Mouse (Mus musculus): ENCODE measurements at regions not wholly inside any gene's neighbourhood (a gene's known extent, or its start where the extent isn't known, plus 50 kb on each side); places are given as distances from the start of the nearest gene placed in this dataset.

DNA sequence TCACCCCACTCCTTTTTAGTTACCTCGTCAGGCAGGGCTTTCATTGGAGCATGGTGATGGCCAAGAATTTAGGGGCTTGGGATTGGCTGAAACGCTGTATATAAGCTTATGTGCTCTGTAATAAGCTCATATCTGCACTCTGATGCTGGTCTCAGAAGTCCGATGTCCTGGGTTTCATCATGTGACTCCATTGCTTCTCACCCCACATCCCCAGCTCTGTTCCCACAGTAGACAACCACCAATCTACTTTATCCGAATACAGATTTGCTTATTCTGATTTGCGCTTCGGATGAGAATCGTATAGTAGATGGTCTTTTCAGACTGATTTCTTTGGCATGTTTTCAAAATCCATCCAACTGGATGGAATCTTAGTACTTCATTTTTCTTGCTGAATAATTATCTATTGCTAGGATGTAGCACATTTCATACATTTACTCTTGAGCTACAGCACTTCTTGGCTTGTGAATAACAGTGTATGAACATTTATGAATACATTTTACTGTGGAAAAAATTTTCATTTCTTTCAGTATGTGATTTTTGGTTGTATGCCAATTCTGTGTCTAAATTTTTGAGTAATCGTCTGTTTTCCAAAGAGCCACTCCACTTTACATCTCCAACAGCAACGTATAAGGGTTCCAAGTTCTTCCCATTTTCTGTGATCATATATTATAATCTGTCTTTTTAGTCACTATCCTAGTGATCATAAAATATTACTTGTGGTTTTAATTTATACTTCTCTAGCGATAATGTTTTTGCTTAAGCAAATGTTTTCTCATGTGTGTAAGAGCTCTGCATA, 185.7 kb downstream of the Hace1 start:
- no peak for DNase-seq

DNA sequence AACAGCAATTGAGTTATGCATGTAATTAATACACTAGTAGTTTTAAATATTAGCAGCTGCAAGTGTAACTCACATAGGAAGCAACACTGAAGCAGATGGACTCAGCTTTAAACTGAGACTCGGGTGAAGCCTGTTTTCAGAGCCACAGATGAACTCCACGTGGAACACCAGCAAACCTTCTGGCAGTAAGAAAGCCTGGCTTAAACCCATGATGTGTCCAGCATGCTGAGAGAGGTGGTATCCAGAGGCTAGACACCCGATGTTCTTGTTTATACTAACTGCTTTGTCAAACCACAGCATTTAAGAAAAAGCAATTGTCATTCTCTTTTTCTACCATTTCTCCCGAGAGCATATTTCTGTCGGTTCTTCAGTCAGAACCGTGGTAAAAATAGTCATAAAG, 202.1 kb downstream of the Hace1 start:
- no peak for DNase-seq

DNA sequence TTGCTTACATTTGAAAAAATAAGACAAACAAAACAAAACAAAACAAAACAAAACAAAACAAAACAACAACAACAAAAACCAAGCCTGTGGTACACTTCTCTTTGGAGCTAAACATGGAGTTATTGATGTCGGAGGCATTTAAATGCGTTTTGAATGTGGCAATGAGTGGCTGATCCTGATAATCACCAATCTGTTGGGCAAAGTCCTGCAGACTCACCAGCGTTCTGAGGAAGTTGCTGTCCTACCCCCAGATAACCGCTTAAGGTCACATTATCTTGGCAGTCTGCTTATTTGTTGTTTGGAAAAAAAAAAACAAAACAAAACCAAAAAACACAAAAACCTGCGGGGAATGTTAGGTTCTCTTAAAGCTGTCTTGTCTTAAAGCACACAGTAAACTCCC, 205.4 kb downstream of the Hace1 start:
- no peak for DNase-seq

DNA sequence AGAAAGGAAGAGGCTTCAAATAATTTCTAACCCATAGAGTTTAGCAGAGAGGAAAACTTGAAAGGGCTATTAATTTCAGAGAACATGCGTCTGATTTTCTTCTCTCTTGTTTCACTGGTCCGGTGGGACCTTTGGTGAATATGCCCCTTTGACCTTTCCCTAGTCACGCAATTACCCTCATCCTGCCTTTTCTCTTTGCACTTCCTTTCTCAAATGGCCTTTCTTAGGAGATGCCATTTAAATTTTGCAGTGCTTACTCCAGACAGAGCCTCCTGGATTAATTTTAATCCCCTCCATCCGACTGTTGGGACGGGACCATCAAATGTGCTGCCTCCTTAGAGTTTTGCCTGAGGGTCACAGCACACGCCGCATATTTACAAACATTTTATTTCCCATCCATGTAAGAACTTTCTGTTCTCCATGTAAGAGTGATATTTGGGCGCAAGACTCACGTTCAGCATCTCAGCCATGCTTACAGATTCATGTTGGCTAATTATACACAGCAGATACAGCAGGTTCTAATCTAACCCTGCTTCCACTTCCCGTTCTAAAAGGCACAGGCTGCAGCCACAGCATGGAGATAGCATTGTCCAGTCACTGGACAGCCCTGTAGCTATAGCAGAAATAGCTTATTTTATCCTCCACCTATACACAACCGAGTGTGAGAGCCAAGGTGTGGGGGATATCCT, 206.0 kb downstream of the Hace1 start:
- no peak for DNase-seq

DNA sequence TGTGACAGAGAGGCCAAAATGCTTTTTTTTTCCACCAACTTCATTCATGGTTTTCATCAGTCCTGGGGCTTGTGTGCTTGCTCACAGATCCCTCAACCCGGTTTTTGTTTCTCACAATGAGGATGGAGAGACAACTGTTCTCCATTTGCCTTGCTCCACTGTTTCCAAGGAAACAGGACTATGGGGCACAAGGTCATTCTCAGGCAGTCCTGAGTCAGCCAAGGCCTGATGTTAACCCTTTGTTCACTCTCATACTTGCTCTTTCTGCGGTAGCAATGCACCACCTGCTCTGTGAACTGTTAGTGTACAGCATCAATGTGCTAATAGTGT, 206.5 kb downstream of the Hace1 start:
- no peak for DNase-seq

DNA sequence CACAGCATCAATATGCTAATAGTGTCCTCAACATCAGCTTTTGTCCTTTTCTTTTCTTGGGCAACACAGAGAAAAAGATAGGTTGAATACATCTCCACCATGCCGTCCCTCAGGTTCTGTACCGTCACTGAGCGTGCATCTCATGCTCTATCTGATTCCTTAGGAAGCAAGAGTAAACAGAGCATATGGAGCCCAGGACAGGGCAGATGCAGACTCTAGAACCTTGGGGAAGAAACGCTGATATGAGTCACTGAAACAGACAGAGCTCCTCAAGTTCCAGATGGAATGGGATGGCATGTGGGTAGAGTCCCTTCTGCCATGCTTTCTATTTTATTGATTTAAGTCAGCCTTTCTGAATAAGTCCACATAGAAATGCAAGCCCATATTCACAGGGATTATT, 206.9 kb downstream of the Hace1 start:
- no peak for DNase-seq

DNA sequence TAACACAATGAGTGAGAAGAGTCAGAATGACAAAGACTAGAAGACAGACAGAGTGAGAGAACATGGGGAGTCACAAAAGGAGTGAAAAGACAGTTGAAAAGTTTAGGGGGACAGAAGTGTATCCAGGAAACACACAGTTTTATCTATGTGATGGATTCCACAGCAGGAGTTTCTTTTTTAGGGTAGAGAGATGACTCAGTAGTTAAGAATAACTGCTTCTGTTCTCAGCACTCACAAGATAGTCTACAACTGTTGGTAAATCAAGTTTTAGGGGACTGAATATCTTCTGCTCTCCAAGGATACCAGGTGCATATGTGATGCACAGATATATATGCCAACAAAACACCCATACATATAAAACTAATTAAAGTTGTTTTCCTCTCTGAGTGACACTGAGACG, 210.7 kb downstream of the Hace1 start:
- DNase-seq = no peak

DNA sequence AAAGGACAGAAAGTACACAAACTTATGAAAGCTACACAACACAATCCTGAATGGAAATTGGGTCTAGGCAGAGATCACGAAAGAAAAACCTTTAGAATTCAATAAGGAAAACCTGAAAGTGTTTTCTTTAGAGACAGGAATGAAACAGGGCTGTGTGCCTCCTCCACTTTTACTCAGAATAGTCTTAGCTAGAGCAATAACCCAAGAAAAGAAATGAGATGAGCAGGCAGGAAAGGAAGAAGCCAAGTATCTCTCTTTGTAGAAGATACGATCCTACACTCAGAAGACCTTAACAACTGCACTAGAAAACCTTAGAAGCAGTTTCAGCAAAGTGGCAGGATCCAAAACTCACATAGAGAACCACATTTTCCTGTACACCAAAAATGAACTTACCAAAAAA, 218.0 kb downstream of the Hace1 start:
- DNase-seq = no peak

DNA sequence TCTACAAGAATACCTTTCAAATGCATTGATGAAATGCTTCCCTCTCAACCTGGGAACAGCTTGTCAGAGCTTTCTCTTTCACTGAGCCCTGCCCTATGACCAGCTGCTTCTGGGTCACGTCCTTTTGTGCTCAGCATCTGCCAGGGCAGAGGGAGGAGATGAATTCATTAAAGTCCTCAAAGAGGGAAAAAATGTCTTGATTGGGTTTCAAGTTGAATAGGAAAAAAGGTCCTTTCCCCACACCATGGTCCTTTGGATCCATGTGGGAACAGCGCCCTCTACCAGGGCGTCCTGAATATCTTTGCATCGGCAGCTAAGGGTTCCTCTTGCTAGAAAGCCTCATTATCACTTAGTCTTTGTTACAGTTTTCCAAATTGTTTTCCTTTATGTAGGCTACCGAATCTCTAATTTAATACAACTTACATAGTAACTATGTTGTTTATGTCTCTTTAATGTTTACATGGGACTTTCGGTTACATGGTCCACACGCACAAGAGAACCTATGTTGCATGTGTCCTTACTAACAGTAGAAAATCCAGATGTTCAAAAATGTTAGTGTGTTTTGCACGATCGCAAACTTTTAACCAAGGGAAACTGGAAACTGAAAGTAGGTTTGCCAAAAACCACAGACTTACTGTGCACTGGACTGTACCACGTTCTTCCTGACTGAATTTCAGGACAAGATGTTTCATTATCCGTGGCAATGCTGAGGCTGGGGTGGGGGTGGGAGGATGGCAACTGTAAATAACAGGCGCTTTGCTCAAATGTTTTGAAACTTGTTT, 222.6 kb downstream of the Hace1 start:
- DNase-seq = no peak

DNA sequence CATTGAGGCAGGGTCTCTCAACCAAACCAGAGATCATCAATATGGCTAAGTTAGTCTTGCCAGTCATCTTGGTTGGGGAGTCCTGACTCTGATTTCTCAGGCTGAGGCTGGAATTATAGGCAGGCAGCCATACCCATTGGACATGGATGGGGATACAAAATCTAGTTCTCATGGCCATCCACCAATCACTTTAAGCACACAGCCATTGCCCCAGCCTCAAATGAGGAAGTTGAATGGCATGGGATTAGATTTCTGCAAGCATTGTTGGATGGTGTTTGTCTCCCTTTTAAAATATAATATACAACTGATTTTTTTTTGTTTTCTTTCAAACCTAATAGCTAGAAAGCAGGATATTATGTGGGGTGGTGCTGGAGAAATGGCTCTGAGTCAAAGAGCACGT, 223.8 kb downstream of the Hace1 start:
- DNase-seq = no peak

DNA sequence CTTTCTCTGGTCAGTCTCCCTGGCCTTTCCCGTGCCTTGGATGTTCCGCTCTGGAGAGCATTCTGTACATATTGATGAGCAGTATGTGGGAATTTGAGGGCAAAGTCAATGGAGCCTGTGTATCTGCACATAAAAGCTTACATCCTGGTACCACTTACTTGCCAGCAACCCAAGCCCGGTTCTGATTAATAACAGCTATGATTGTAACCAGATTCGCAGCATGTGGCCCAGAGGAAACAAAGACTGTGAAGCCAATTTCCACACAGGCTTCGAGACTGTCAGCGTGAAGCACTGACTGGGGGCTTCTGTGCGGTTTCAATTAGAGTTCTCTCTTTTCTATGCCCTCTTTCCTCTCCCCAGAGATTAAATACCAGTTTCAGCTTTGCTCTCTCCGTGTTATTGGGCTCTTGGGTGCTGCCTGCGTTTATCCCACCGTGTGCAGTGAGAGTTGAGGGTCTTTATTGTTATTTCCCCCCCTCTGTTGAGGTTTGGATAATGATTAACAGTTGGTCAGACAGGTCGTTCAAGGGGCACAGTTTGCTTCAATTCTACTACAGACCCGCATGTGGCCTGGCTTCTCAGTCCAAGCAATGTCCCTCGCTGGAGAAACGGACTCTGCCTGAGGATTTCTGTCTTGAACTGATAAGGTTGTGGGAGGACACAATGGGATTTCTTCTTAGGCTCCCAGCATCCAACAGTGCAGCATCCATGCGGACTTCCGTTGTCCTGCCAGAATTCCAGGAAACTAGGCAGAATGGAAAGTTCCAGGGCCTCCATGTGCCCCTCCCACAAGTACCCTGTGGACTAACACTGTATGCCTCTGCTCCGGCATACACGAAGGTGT, 229.6 kb downstream of the Hace1 start:
- DNase-seq = no peak

DNA sequence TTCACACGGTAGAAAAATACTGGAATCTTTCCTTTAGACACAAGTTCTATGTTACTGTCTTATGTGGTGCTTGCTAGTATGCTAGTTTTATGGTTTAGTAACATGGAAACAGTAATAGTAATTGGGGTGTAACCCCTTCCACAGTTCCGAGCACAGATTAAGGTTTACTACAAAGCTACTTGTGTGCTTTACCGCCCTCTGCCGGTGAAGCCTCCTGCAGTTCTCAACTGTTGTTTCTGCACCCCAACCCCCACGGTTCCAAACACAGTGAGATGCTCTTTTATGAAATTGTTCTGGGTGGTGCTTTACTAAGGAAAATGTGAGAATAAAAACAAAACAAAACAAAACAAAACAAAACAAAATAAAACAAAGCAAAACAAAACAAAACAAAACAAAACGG, 234.3 kb downstream of the Hace1 start:
- no peak for DNase-seq

DNA sequence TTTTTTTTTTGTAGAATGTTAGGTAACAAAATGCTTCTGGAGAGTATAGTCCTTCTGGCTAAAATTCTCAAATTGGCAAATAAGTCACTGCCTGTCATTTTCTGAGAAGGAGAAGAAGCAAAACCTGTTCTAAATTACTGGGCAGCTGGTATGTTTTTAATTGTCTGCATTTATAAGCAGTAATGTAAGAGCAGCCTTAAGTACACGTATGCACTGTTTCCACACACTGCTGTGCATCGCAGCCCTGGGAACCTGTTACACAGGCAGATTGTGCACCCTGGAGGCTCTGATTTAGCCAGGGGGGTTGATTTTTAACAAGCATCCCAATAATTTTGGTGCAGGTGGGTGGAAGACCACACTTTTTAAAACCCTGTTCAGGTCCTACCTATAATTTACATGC, 236.2 kb downstream of the Hace1 start:
- DNase-seq = no peak

DNA sequence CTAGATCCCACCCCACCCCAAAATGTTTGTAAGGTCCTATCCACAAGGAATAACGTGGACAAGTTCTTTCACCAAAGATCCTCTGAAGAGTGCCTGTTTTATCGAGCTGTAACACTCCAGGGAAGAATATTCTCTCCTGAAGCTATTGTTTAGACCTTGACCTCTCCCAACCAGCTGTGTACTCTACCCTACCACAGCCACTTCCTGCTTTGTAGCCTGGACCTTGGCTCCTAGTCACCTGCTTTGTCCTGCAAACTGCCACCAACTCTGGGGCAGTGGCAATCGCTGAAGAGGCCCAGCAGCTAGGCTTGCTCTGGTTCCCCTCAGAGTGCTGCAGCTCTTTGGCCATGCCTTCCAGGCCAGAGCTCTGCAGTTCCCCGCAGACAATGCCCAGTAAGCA, 239.1 kb downstream of the Hace1 start:
- DNase-seq = no peak

DNA sequence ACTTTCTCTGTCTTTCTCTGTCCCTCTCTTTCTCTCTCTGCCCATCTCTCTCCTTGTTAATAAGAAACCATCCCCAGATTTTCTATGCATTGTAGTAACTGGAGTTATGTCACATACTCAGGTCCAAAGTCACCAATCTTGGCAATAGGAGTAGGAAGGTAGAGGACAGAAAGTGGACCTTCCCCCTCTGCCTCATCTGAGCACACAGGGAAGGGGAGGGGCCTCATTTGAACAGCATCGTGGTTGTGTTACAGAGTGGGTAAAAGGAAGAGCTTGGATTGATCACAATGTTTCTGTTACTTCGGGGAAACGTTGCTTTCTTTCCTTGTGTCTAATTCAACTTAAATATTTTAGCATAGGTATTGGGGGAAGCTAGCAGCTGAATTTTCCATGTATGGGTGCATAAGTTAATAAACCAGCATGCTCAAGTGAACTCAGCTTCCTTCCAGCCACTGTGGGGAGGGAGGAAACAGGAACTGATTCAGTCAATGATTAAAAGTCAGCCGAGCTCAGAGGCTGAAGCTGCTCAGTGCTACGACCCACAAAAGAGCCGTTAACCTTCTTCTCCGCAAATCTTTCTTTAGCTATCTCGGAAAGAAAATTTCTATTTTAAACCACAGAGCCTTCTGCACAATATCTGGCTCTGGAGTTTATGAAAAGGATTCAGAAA, 243.5 kb downstream of the Hace1 start:
- no peak for DNase-seq

DNA sequence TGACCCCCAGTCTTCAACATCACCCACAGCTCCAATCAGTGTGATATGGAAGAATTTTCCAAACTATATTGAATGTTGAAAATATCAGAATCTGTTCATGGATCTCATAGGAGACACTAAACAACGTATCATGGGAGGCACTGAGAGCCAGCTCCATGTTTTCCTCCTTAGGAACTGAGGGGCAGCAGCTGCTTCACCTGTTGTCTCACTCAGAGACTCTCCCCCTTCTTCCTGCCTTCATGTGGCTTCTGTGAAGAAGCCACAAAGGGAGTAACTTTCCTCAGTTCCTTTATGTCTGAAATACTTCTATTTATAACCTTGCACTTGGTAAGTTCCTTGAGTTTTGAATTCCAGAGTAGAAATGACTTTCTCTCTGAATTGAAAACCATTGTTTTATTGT, 244.6 kb downstream of the Hace1 start:
- DNase-seq = no peak

DNA sequence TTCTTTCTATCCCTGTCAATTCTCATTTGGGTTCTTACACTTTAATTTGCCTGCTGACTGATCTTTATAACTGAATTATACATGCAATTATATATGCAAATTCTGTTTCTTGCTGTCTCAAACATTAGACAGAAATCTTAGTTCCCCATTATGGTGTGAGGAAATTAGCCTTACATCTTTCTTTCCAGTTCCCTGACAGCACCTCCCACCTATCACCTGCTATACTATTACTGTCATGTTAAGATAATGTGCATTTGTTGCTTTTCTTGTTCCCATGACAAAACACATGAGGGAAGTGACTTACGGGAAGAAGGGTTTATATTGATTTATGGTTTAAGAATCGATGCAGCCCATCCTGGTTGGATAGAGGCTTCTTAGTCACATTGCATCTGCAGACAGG, 246.0 kb downstream of the Hace1 start:
- no peak for DNase-seq

DNA sequence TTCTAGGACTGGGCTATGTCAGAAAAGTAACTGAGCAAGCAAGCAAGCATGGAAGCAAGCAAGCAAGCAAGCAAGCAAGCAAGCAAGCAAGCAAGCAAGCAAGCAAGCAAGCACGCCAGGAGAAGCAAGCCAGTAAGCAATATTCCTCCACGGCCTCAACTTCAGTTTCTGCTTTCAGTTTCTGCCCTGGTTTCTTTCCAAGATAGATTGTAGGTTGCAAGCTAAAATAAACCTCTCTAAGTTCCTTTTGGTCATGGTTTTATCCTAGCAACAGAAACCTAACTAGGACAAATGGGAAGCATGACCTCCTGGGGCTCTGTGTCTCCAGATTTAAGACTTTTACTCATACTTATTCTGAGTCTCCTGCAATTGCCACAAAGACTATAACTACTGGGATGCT, 271.0 kb downstream of the Hace1 start:
- no peak for DNase-seq

DNA sequence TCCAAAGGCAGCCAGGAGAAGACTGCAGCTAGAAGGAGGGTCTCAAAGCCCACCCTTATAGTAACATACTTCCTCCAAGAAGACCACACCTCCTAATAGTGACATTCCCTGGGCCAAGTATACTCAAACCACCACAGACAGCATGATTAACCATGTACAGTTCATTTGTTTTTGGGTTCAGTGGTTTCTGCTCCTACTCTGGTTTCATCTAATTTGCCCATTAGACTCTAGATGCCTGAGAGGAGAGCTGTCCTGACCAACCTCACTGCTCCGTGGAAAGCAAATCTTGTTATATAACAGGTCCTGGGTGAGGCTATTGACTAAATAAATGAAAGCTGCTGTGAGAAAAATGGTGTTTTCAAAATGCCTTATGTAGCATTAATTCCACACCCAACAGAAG, 272.2 kb downstream of the Hace1 start:
- DNase-seq = no peak

DNA sequence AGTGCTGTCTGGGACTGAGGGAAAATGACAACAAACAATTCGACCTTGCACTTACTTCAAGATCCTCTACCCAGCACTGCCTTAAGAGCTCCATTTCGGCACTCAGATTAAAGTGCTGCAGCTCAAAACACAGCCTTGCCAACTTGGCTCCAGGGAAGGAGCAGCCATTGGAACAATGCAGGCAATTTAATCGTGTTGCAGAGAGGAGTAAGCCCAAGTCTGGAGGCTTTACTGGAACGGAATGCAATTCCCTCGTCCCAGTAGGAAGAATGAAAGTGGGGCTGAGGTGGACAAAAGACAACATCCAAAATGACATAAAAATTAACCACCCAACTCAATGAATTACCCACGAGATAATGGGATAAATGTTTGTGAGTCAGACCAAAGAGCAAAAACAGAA, 273.0 kb downstream of the Hace1 start:
- DNase-seq = no peak

DNA sequence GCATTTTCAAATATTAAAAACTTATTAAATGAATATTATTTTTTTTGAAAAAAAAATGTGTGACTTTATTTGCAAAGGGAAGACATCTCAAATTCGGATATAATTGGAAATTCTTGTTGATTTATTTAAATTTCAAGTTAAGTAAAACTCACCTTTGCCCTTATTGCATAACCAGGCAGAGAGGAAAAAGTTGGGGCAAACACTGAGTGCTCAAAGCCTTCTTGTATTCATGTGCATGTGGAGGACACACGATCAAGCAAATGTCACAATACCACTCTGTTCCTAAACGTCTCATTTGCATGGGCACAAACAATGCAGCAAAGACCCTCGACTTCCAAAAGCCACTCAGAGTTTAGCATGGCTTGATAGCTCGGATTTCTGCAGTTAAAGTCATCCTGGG, 275.1 kb downstream of the Hace1 start:
- no peak for DNase-seq

DNA sequence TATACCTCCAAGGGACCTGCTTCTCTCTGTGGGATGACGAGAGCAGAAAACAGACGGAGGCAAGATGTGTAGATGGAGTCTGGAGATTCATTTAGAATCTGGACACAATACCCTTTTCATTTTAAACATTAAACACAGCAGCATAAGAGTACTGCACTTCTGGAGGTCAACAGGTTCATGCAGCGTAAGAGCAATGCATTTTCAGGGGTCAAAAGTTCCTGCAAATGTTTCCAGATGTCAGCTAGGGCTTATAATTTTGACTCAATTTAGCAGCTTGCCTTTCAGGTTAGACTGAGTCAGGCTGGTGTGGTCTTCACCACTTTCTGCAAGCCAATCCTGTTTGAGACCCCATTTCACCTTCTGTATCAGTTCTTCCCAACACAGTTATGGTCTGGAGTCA, 277.9 kb downstream of the Hace1 start:
- no peak for DNase-seq

DNA sequence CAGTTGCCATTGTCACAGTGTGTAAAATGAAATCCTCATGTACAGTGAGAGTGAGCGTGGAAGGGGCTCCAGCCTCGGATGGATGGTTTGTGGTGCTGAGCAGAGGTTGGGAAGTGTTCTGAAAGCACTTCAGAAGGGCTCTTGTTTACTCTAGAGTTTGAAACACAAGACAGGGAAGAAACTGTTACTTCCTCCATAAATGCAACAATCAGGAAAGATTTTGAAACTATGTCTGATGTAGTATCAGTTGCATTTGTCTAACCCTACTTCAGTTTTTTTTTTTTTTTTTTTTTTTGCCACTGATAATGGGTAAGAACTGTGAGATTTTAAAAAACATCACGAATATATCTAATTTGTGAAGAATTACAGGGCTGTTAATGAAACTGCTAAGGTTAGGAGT, 281.5 kb downstream of the Hace1 start:
- no peak for DNase-seq
